Mouse (Mus musculus) kidney, postnatal 0 days (tissue): Measurements from ENCODE around the gene Tbc1d17. TPM values are rescaled to one million over a fixed set of nuclear protein-coding genes. Genes with fewer than 3 reads are reported as not detected.

Experiments
- ATAC-seq: fragments of 200-750 bp; cut with Nextera tagmentation; replicated peaks from 2 replicates; pipeline ENCODE4 v1.8.0; 2017; ENCODE audit warnings: low read depth, moderate number of reproducible peaks, moderate TSS enrichment, moderate library complexity; ENCODE audit not compliant: low FRiP score
- DNase-seq: peaks from one replicate; pipeline ENCODE4 v3.0.0-alpha.2; 2016; ENCODE audit warnings: low spot score
- H3K27ac ChIP-seq: fragments of 300-500 bp; sonication (generic); 2 replicates; pipeline ENCODE4 v1.5.1; 2014; ENCODE audit warnings: mild to moderate bottlenecking
- H3K27me3 ChIP-seq: fragments of 300-500 bp; sonication (generic); 2 replicates; pipeline ENCODE4 v1.6.1; 2014; ENCODE audit warnings: low read length, mixed read lengths; ENCODE audit not compliant: insufficient read depth
- H3K36me3 ChIP-seq: fragments of 300-500 bp; sonication (generic); 2 replicates; pipeline ENCODE4 v1.6.1; 2014; ENCODE audit warnings: low read length, mixed read lengths; ENCODE audit not compliant: insufficient read depth
- H3K4me1 ChIP-seq: fragments of 300-500 bp; sonication (generic); replicated peaks from 2 replicates; pipeline ENCODE4 v1.6.1; 2014; ENCODE audit warnings: antibody characterized with exemption, low read length, mixed read lengths; ENCODE audit not compliant: insufficient read depth
- H3K4me2 ChIP-seq: fragments of 300-500 bp; sonication (generic); 2 replicates; pipeline ENCODE4 v1.6.1; 2014; ENCODE audit warnings: mild to moderate bottlenecking, low read length, moderate library complexity, mixed read lengths
- H3K4me3 ChIP-seq: fragments of 300-500 bp; sonication (generic); replicated peaks from 2 replicates; pipeline ENCODE4 v1.5.1; 2014; ENCODE audit warnings: low read depth, low read length
- H3K9ac ChIP-seq: fragments of 300-500 bp; sonication (generic); 2 replicates; pipeline ENCODE4 v1.6.1; 2014; ENCODE audit warnings: low read depth, low read length
- H3K9me3 ChIP-seq: fragments of 300-500 bp; sonication (generic); replicated peaks from 2 replicates; pipeline ENCODE4 v1.6.1; 2016; ENCODE audit warnings: low read length, inconsistent platforms, mixed read lengths
- CTCF ChIP-seq: IDR thresholded peaks from 2 replicates; pipeline ENCODE4 v1.5.1; 2016; ENCODE audit warnings: antibody characterized with exemption, low read depth, mild to moderate bottlenecking, moderate library complexity
- WGBS: fragments of 180-500 bp; shearing (Covaris S2); extraction: QIAGEN DNeasy Blood & Tissue Kit; methylation state at CpG from one replicate; pipeline ENCODE4 v1.1.7; 2014; 5-methylcytosine and 5-hydroxymethylcytosine counted together
- polyA plus RNA-seq: library from polyadenylated mRNA; unstranded; fragments of >200 nt; fragmentation: Nextera tagmentation; extraction: Ambion mirVana; gene quantifications from 2 replicates; pipeline ENCODE4 v1.2.1, GENCODE M21; 2015

The Tbc1d17 gene
- polyA plus RNA-seq, 1 experiment from 2014 or later, result 87.0 TPM

- peak; percentile 14; the same call in 1 of the 2 replicates for TF ChIP-seq CTCF
- ATAC-seq (no peak), DNase-seq (no peak)
- no peak overlapping the region for H3K4me2 ChIP-seq
- H3K4me1 ChIP-seq, result peaks cover 23% of the 10 kb centered on the region
- H3K4me3 ChIP-seq, result no peak overlapping the region
- H3K9me3 ChIP-seq, result no peaks in the 10 kb centered on the region
- H3K9ac ChIP-seq, result no peak overlapping the region
- no peaks in the 10 kb centered on the region for H3K27me3 ChIP-seq
- H3K27ac ChIP-seq, result no peak overlapping the region
- H3K36me3 ChIP-seq, result no peaks in the 10 kb centered on the region
- WGBS, result 80% methylated on average over 7 of the region's 7 CpGs
Measured at GRCm38 (mm10) chr7:44821666-44822448, 27.0 kb downstream of the Tbc1d17 start.

GRCm38 (mm10) chr7:44820525-44820924 lies 28.4 kb downstream of the Tbc1d17 start:
- Histone ChIP-seq H3K36me3 (no peaks in the 10 kb centered on the region), H3K9me3 (no peaks in the 10 kb centered on the region), H3K27ac (no peak overlapping the region), H3K27me3 (no peaks in the 10 kb centered on the region), H3K4me3 (no peak overlapping the region), H3K4me2 (no peak overlapping the region), H3K9ac (no peak overlapping the region), H3K4me1 (peaks cover 23% of the 10 kb centered on the region)
- no peak for ATAC-seq
- TF ChIP-seq CTCF, result no peak
- WGBS, result 81% methylated on average over 3 of the region's 3 CpGs
- no peak for DNase-seq

GRCm38 (mm10) chr7:44819863-44820262 lies 29.0 kb downstream of the Tbc1d17 start:
- no peak overlapping the region for H3K27ac ChIP-seq
- no peaks in the 10 kb centered on the region for H3K9me3 ChIP-seq
- WGBS, result 42% methylated on average over 5 of the region's 5 CpGs
- ATAC-seq, result no peak
- H3K9ac ChIP-seq, result 0 out of 2 replicates have a peak overlapping the region, but pooled peaks have one; percentile 38
- no peaks in the 10 kb centered on the region for H3K36me3 ChIP-seq
- no peak overlapping the region for H3K4me2 ChIP-seq
- H3K4me3 ChIP-seq, result no peak overlapping the region
- TF ChIP-seq CTCF, result no peak
- H3K4me1 ChIP-seq, result peaks cover 23% of the 10 kb centered on the region
- no peaks in the 10 kb centered on the region for H3K27me3 ChIP-seq
- no peak for DNase-seq

GRCm38 (mm10) chr7:44819391-44819790 lies 29.5 kb downstream of the Tbc1d17 start:
- no peak for TF ChIP-seq CTCF
- peak overlapping the region; percentile 81 for H3K4me2 ChIP-seq
- ATAC-seq (no peak), DNase-seq (no peak)
- H3K4me1 ChIP-seq, result peaks cover 23% of the 10 kb centered on the region
- 86% methylated on average over 2 of the region's 2 CpGs for WGBS
- H3K27me3 ChIP-seq, result no peaks in the 10 kb centered on the region
- no peaks in the 10 kb centered on the region for H3K36me3 ChIP-seq
- no peaks in the 10 kb centered on the region for H3K9me3 ChIP-seq
- 0 out of 2 replicates have a peak overlapping the region, but pooled peaks have one; percentile 10 for H3K27ac ChIP-seq
- no peak overlapping the region; the same call in 1 of the 2 replicates for H3K4me3 ChIP-seq
- peak overlapping the region; percentile 38; the same call in 1 of the 2 replicates for H3K9ac ChIP-seq

GRCm38 (mm10) chr7:44818751-44819235 lies 30.1 kb downstream of the Tbc1d17 start:
- peak overlapping the region; percentile 81 for H3K4me2 ChIP-seq
- DNase-seq (peak; percentile 16), ATAC-seq (no peak)
- peak overlapping the region; percentile 2; the same call in 1 of the 2 replicates for H3K4me3 ChIP-seq
- peaks cover 23% of the 10 kb centered on the region for H3K4me1 ChIP-seq
- peak overlapping the region; percentile 38; the same call in 1 of the 2 replicates for H3K9ac ChIP-seq
- no peak for TF ChIP-seq CTCF
- H3K27me3 ChIP-seq, result no peaks in the 10 kb centered on the region
- H3K36me3 ChIP-seq, result no peaks in the 10 kb centered on the region
- WGBS, result 29% methylated on average over 6 of the region's 6 CpGs
- H3K9me3 ChIP-seq, result no peaks in the 10 kb centered on the region
- 0 out of 2 replicates have a peak overlapping the region, but pooled peaks have one; percentile 10 for H3K27ac ChIP-seq

- Histone ChIP-seq H3K4me2 (peak overlapping the region; percentile 81), H3K36me3 (no peaks in the 10 kb centered on the region), H3K9ac (peak overlapping the region; percentile 94), H3K9me3 (no peaks in the 10 kb centered on the region), H3K27me3 (no peaks in the 10 kb centered on the region), H3K4me1 (peaks cover 23% of the 10 kb centered on the region), H3K27ac (no peak overlapping the region), H3K4me3 (0 out of 2 replicates have a peak overlapping the region, but pooled peaks have one; percentile 87)
- WGBS, result 26% methylated on average over 2 of the region's 2 CpGs
- DNase-seq, result no peak
- TF ChIP-seq CTCF, result peak; percentile 54
- no peak for ATAC-seq
Measured at GRCm38 (mm10) chr7:44818164-44818563, 30.7 kb downstream of the Tbc1d17 start.
